Mouse (Mus musculus): ENCODE results near the gene Sh3yl1. TPM values are rescaled to one million over a fixed set of nuclear protein-coding genes. Genes with fewer than 3 reads are reported as not detected.

The Sh3yl1 gene
- polyA plus RNA-seq, 1 experiment from 2014 or later: 46.4 TPM

Other genes starting within 250 kb of the Sh3yl1 start
- gene Alkal2, start 27.3 kb upstream of the Sh3yl1 start, polyA plus RNA-seq (2015; fragmentation: Nextera tagmentation; extraction: Ambion mirVana): 0.26 and 0.82 TPM in 2 replicates
- 122 and 124 TPM in 2 replicates for gene Acp1, start 79 bp upstream of the Sh3yl1 start, polyA plus RNA-seq (2015; fragmentation: Nextera tagmentation; extraction: Ambion mirVana)
- gene Fam110c, start 162.2 kb downstream of the Sh3yl1 start, polyA plus RNA-seq (2015; fragmentation: Nextera tagmentation; extraction: Ambion mirVana): 0.06 and 0.07 TPM in 2 replicates